Mouse (Mus musculus): Measurements from ENCODE around the gene Fermt2. TPM values are rescaled to one million over a fixed set of nuclear protein-coding genes. Genes with fewer than 3 reads are reported as not detected.
A peak's percentile ranks its signal among the peaks of the same experiment; 100 is the strongest.

The Fermt2 gene
- 176 and 189 TPM in 2 replicates for polyA plus RNA-seq (2015; fragmentation: Nextera tagmentation; extraction: Ambion mirVana)

- peak within 1 kb of the TSS; percentile 66 for H3K4me2 ChIP-seq (replicated peaks; ENCODE audit: low read depth)
Observed at GRCm38 (mm10) chr14:45529411-45530363, at the start of gene Fermt2. Fermt2 (minus strand) TSS chr14:45530118.

GRCm38 (mm10) chr14:45566066-45566937, 36.4 kb upstream of the Fermt2 start:
- Histone ChIP-seq H3K9me3 (ENCODE audit: control insufficient read depth, low read length) (no peaks in the 10 kb centered on the region), H3K4me1 (replicated peaks; ENCODE audit: control insufficient read depth, insufficient read depth) (peaks cover 6% of the 10 kb centered on the region; the same call in 1 of the 2 replicates), H3K27me3 (ENCODE audit: control insufficient read depth, insufficient read depth, low read length) (no peaks in the 10 kb centered on the region), H3K4me2 (replicated peaks; ENCODE audit: low read depth) (peak overlapping the region; percentile 52), H3K4me3 (ENCODE audit: low read depth, low read length) (peak overlapping the region; percentile 25), H3K27ac (replicated peaks) (peak overlapping the region; percentile 78), H3K9ac (ENCODE audit: low read length) (no peak overlapping the region), H3K36me3 (ENCODE audit: control insufficient read depth, insufficient read depth, low read length) (no peaks in the 10 kb centered on the region)
- 24% methylated on average over 31 of the region's 33 CpGs for WGBS
- no peak for TF ChIP-seq EP300 (optimal IDR thresholded peaks at IDR 0.05)
- peak; percentile 84 for TF ChIP-seq CTCF (IDR thresholded peaks at IDR 0.05; ENCODE audit: low read depth)
- DNase-seq (ENCODE audit: low spot score), result peak; percentile 79
- ATAC-seq (ENCODE audit: low FRiP score, low TSS enrichment), result 0 out of 2 replicates have a peak, but pooled peaks have one; percentile 9

More at GRCm38 (mm10) chr14:45529411-45530363, at the start of gene Fermt2:
- ATAC-seq (ENCODE audit: low FRiP score, low TSS enrichment) (peak; percentile 93), DNase-seq (ENCODE audit: low spot score) (peak; percentile 73)
- WGBS, result 2% methylated on average over 60 of the region's 126 CpGs
- TF ChIP-seq CTCF (IDR thresholded peaks at IDR 0.05; ENCODE audit: low read depth), result no peak
- no peak for TF ChIP-seq EP300 (optimal IDR thresholded peaks at IDR 0.05)
- H3K9me3 ChIP-seq (ENCODE audit: control insufficient read depth, low read length), result no peaks in the 10 kb centered on the region
- H3K9ac ChIP-seq (ENCODE audit: low read length), result peak within 1 kb of the TSS; percentile 85
- peak within 1 kb of the TSS; percentile 75 for H3K4me3 ChIP-seq (ENCODE audit: low read depth, low read length)
- peak within 1 kb of the TSS; percentile 98 for H3K27ac ChIP-seq (replicated peaks)
- H3K4me1 ChIP-seq (replicated peaks; ENCODE audit: control insufficient read depth, insufficient read depth), result no peaks in the 10 kb centered on the region
- no peaks in the 10 kb centered on the region for H3K27me3 ChIP-seq (ENCODE audit: control insufficient read depth, insufficient read depth, low read length)
- H3K36me3 ChIP-seq (ENCODE audit: control insufficient read depth, insufficient read depth, low read length), result no peaks in the 10 kb centered on the region

- H3K36me3 ChIP-seq (ENCODE audit: control insufficient read depth, insufficient read depth, low read length), result no peaks in the 10 kb centered on the region
- WGBS, result 8% methylated on average over 20 of the region's 20 CpGs
- H3K27me3 ChIP-seq (ENCODE audit: control insufficient read depth, insufficient read depth, low read length), result no peaks in the 10 kb centered on the region
- H3K27ac ChIP-seq (replicated peaks), result peak overlapping the region; percentile 78
- peak; percentile 47; the same call in 1 of the 2 replicates for ATAC-seq (ENCODE audit: low FRiP score, low TSS enrichment)
- H3K4me3 ChIP-seq (ENCODE audit: low read depth, low read length), result peak overlapping the region; percentile 17; the same call in 1 of the 2 replicates
- peak overlapping the region; percentile 41 for H3K4me2 ChIP-seq (replicated peaks; ENCODE audit: low read depth)
- peaks cover 6% of the 10 kb centered on the region; the same call in 1 of the 2 replicates for H3K4me1 ChIP-seq (replicated peaks; ENCODE audit: control insufficient read depth, insufficient read depth)
- H3K9me3 ChIP-seq (ENCODE audit: control insufficient read depth, low read length), result no peaks in the 10 kb centered on the region
- peak overlapping the region; percentile 38; the same call in 1 of the 2 replicates for H3K9ac ChIP-seq (ENCODE audit: low read length)
- TF ChIP-seq EP300 (optimal IDR thresholded peaks at IDR 0.05), result no peak
- no peak for TF ChIP-seq CTCF (IDR thresholded peaks at IDR 0.05; ENCODE audit: low read depth)
- DNase-seq (ENCODE audit: low spot score), result peak; percentile 40
Observed at GRCm38 (mm10) chr14:45565216-45566065, 35.5 kb upstream of the Fermt2 start.

GRCm38 (mm10) chr14:45563577-45563976, 33.7 kb upstream of the Fermt2 start:
- no peak overlapping the region for H3K9ac ChIP-seq (ENCODE audit: low read length)
- WGBS, result 94% methylated on average over 1 of the region's 1 CpGs
- H3K9me3 ChIP-seq (ENCODE audit: control insufficient read depth, low read length), result no peaks in the 10 kb centered on the region
- H3K4me2 ChIP-seq (replicated peaks; ENCODE audit: low read depth), result no peak overlapping the region
- H3K27ac ChIP-seq (replicated peaks), result no peak overlapping the region
- TF ChIP-seq EP300 (optimal IDR thresholded peaks at IDR 0.05), result no peak
- TF ChIP-seq CTCF (IDR thresholded peaks at IDR 0.05; ENCODE audit: low read depth), result no peak
- H3K4me3 ChIP-seq (ENCODE audit: low read depth, low read length), result no peak overlapping the region
- DNase-seq (ENCODE audit: low spot score), result no peak
- ATAC-seq (ENCODE audit: low FRiP score, low TSS enrichment), result 0 out of 2 replicates have a peak, but pooled peaks have one; percentile 31
- H3K4me1 ChIP-seq (replicated peaks; ENCODE audit: control insufficient read depth, insufficient read depth), result peaks cover 6% of the 10 kb centered on the region; the same call in 1 of the 2 replicates
- H3K27me3 ChIP-seq (ENCODE audit: control insufficient read depth, insufficient read depth, low read length), result no peaks in the 10 kb centered on the region
- H3K36me3 ChIP-seq (ENCODE audit: control insufficient read depth, insufficient read depth, low read length), result no peaks in the 10 kb centered on the region

- no peaks in the 10 kb centered on the region for H3K9me3 ChIP-seq (ENCODE audit: control insufficient read depth, low read length)
- no peak overlapping the region for H3K27ac ChIP-seq (replicated peaks)
- no peak; the same call in 1 of the 2 replicates for ATAC-seq (ENCODE audit: low FRiP score, low TSS enrichment)
- H3K9ac ChIP-seq (ENCODE audit: low read length), result no peak overlapping the region
- no peaks in the 10 kb centered on the region for H3K27me3 ChIP-seq (ENCODE audit: control insufficient read depth, insufficient read depth, low read length)
- 44% methylated on average over 6 of the region's 6 CpGs for WGBS
- no peak overlapping the region for H3K4me3 ChIP-seq (ENCODE audit: low read depth, low read length)
- TF ChIP-seq CTCF (IDR thresholded peaks at IDR 0.05; ENCODE audit: low read depth) (no peak), EP300 (optimal IDR thresholded peaks at IDR 0.05) (no peak)
- DNase-seq (ENCODE audit: low spot score), result no peak
- H3K4me1 ChIP-seq (replicated peaks; ENCODE audit: control insufficient read depth, insufficient read depth), result peaks cover 6% of the 10 kb centered on the region; the same call in 1 of the 2 replicates
- no peak overlapping the region for H3K4me2 ChIP-seq (replicated peaks; ENCODE audit: low read depth)
- no peaks in the 10 kb centered on the region for H3K36me3 ChIP-seq (ENCODE audit: control insufficient read depth, insufficient read depth, low read length)
Observed at GRCm38 (mm10) chr14:45561681-45562080, 31.8 kb upstream of the Fermt2 start.

Measured in stomach, postnatal 0 days (tissue).